Mouse (Mus musculus) frontal cortex, adult (tissue): ENCODE measurements at regions not wholly inside any gene's neighbourhood (a gene's known extent, or its start where the extent isn't known, plus 50 kb on each side); places are given as distances from the start of the nearest gene placed in this dataset.
"Not testable (repeated sequence)": the region's sequence is repeated elsewhere in the genome, so short reads cannot be mapped to it uniquely, and the experiment has no call there.

Experiments
- ATAC-seq: cut with Nextera tagmentation; 2 replicates; pipeline ENCODE4 v1.9.2; 2017; ENCODE audit warnings: mild to moderate bottlenecking, moderate library complexity, mixed read lengths; ENCODE audit not compliant: low TSS enrichment

- ATAC-seq, result peak; percentile 97
These were observed 106.6 kb upstream of the Ctag2 start for GRCm38 (mm10) chrX:64940677-64941446.

- ATAC-seq, result not testable (repeated sequence)
These were observed 68.5 kb upstream of the Ctag2 start for GRCm38 (mm10) chrX:64978916-64979315.
